Mouse (Mus musculus) c-Kit-positive CD71-positive TER-119-positive erythroid progenitor cells, embryonic 14.5 days (primary cell): ENCODE measurements around the gene Olfm1.

Source experiments
- DNase-seq: peaks from one replicate; pipeline ENCODE4 v3.0.0-alpha.2; 2013; ENCODE audit warnings: low spot score

Olfm1 gene

GRCm38 (mm10) chr2:28235129-28235528, 42.3 kb downstream of the Olfm1 start:
- DNase-seq = no peak

- DNase-seq = no peak
Measured at GRCm38 (mm10) chr2:28236447-28236846, 43.7 kb downstream of the Olfm1 start.

- DNase-seq = no peak
Measured at GRCm38 (mm10) chr2:28239616-28240015, 46.8 kb downstream of the Olfm1 start.

GRCm38 (mm10) chr2:28240920-28241319, 48.1 kb downstream of the Olfm1 start:
- DNase-seq = no peak

- no peak for DNase-seq
Measured at GRCm38 (mm10) chr2:28241520-28242221, 48.9 kb downstream of the Olfm1 start.

GRCm38 (mm10) chr2:28242222-28242543, 49.4 kb downstream of the Olfm1 start:
- no peak for DNase-seq

GRCm38 (mm10) chr2:28244667-28245395, 52.0 kb downstream of the Olfm1 start:
- DNase-seq = no peak

GRCm38 (mm10) chr2:28246110-28246653, 53.4 kb downstream of the Olfm1 start:
- no peak for DNase-seq

GRCm38 (mm10) chr2:28247098-28247497, 54.3 kb downstream of the Olfm1 start:
- DNase-seq = no peak

GRCm38 (mm10) chr2:28252554-28252953, 59.8 kb downstream of the Olfm1 start:
- no peak for DNase-seq

GRCm38 (mm10) chr2:28256029-28256428, 63.2 kb downstream of the Olfm1 start:
- DNase-seq = no peak

GRCm38 (mm10) chr2:28261438-28261837, 68.6 kb downstream of the Olfm1 start:
- no peak for DNase-seq

GRCm38 (mm10) chr2:28267776-28268275, 75.0 kb downstream of the Olfm1 start:
- DNase-seq = no peak

- DNase-seq = no peak
Measured at GRCm38 (mm10) chr2:28270561-28270960, 77.8 kb downstream of the Olfm1 start.

- no peak for DNase-seq
Measured at GRCm38 (mm10) chr2:28272218-28272965, 79.6 kb downstream of the Olfm1 start.

- DNase-seq = no peak
Measured at GRCm38 (mm10) chr2:28274006-28274405, 81.2 kb downstream of the Olfm1 start.

- DNase-seq = no peak
Measured at GRCm38 (mm10) chr2:28275345-28275744, 82.6 kb downstream of the Olfm1 start.

GRCm38 (mm10) chr2:28278150-28278549, 85.4 kb downstream of the Olfm1 start:
- DNase-seq = peak; percentile 15

GRCm38 (mm10) chr2:28278853-28279252, 86.1 kb downstream of the Olfm1 start:
- DNase-seq = no peak
